Mouse (Mus musculus) kidney, postnatal 4 days (tissue): Measurements from ENCODE around the gene Fn3krp.
A peak's percentile ranks its signal among the peaks of the same experiment; 100 is the strongest.

ENCODE experiments used
- DNase-seq, 2 experiments: peaks; one replicate each; pipeline ENCODE4 v3.0.0; 2021; ENCODE audit warnings: mixed read lengths in 2 of 2

Gene Fn3krp

GRCm38 (mm10) chr11:121420830-121421552 lies at the start of gene Fn3krp:
Gene Fn3krp (plus strand): TSS chr11:121421401.
- peak; percentile 100 for DNase-seq

- DNase-seq: no peak
These were observed 47.9 kb upstream of the Fn3krp start for GRCm38 (mm10) chr11:121373305-121373704.

GRCm38 (mm10) chr11:121378644-121379043 lies 42.6 kb upstream of the Fn3krp start:
- DNase-seq: no peak

GRCm38 (mm10) chr11:121380294-121380693 lies 40.9 kb upstream of the Fn3krp start:
- no peak for DNase-seq

GRCm38 (mm10) chr11:121387750-121388553 lies 33.2 kb upstream of the Fn3krp start, which contains the start of gene Rab40b:
Gene Rab40b (minus strand): TSS chr11:121388251.
- DNase-seq: peak; percentile 95 to 97

- no peak for DNase-seq
These were observed 32.7 kb upstream of the Fn3krp start for GRCm38 (mm10) chr11:121388554-121388945.

- DNase-seq: no peak
These were observed 30.4 kb upstream of the Fn3krp start for GRCm38 (mm10) chr11:121390793-121391192.

GRCm38 (mm10) chr11:121392405-121392804 lies 28.8 kb upstream of the Fn3krp start:
- DNase-seq: no peak

- no peak for DNase-seq
These were observed 13.6 kb upstream of the Fn3krp start for GRCm38 (mm10) chr11:121407366-121408155.

- DNase-seq: no peak
These were observed 6.4 kb upstream of the Fn3krp start for GRCm38 (mm10) chr11:121414762-121415161.

- DNase-seq: peak; percentile 19 to 29
These were observed 5.8 kb upstream of the Fn3krp start for GRCm38 (mm10) chr11:121415351-121415750.

GRCm38 (mm10) chr11:121417971-121418370 lies 3.2 kb upstream of the Fn3krp start:
- DNase-seq: no peak

GRCm38 (mm10) chr11:121418932-121419331 lies 2.3 kb upstream of the Fn3krp start:
- no peak for DNase-seq

- DNase-seq: no peak
These were observed 822 bp upstream of the Fn3krp start for GRCm38 (mm10) chr11:121420379-121420778.

GRCm38 (mm10) chr11:121421553-121422173 lies 462 bp downstream of the Fn3krp start:
- DNase-seq: no peak

- no peak for DNase-seq
These were observed 12.2 kb downstream of the Fn3krp start for GRCm38 (mm10) chr11:121433397-121433796.

GRCm38 (mm10) chr11:121434156-121435155 lies 13.3 kb downstream of the Fn3krp start, which contains the start of gene Fn3k:
Gene Fn3k (plus strand): TSS chr11:121434913.
- DNase-seq: peak; percentile 92 to 94

GRCm38 (mm10) chr11:121437236-121437635 lies 16.0 kb downstream of the Fn3krp start:
- no peak for DNase-seq

- no peak for DNase-seq
These were observed 18.6 kb downstream of the Fn3krp start for GRCm38 (mm10) chr11:121439686-121440292.

GRCm38 (mm10) chr11:121441653-121442052 lies 20.5 kb downstream of the Fn3krp start:
- no peak for DNase-seq

- DNase-seq: no peak
These were observed 20.9 kb downstream of the Fn3krp start for GRCm38 (mm10) chr11:121442076-121442475.
